ENCODE assay signal across 25 mouse cellular contexts in genomic region chr10:97641926-97642325, GRCm38 (mm10). TPM values are rescaled to one million over a fixed set of nuclear protein-coding genes. Genes with fewer than 3 reads are reported as not detected.
"Had no signal": no experiment of that assay in that cellular context is flagged by ENCODE, and none has a peak within 500 bp of the region (broad histone marks: within the 10 kb centered on the region; RNA-seq: fewer than 3 reads in every experiment).

No protein-coding gene starts in this region.

- DNase-seq: gastrocnemius, adult 2 months; gastrocnemius, postnatal 14 days; gastrocnemius, postnatal 36 days; heart, adult 11 months; heart, adult 2 months; heart, postnatal 14 days; heart, postnatal 36 days; kidney, adult 11 months; kidney, adult 2 months; kidney, adult 9 months; kidney, postnatal 14 days; kidney, postnatal 36 days; layer of hippocampus, adult 9-11 months; layer of hippocampus, postnatal 36 days; liver; liver, embryonic 13.5 days had no signal

RNA-seq across cellular contexts. Expression of gene Epyc, which starts 1.9 kb away (rescaled TPM):
- total RNA-seq: hematopoietic stem cell, adult 5-6 weeks; layer of hippocampus, adult 18-20 months; layer of hippocampus, postnatal 14 days; layer of hippocampus, postnatal 36 days had no signal

RNA-seq across cellular contexts. Expression of gene Kera, which starts 35.2 kb away (rescaled TPM):
- total RNA-seq: heart, adult 2 months; heart, postnatal 14 days; heart, postnatal 36 days; hematopoietic stem cell, adult 5-6 weeks; layer of hippocampus, adult 18-20 months; left cerebral cortex, adult 18-20 months; left cerebral cortex, adult 8-10 months; left cerebral cortex, postnatal 14 days; left cerebral cortex, postnatal 36 days had no signal

RNA-seq across cellular contexts. Expression of gene Ccer1, which starts 50.9 kb away (rescaled TPM):
- total RNA-seq: gastrocnemius, adult 2 months; gastrocnemius, postnatal 14 days; gastrocnemius, postnatal 36 days; heart, adult 2 months; heart, postnatal 14 days; heart, postnatal 36 days; hematopoietic stem cell, adult 5-6 weeks; hindbrain, postnatal 0 days; layer of hippocampus, adult 18-20 months; layer of hippocampus, adult 8-10 months; layer of hippocampus, postnatal 14 days; layer of hippocampus, postnatal 36 days; left cerebral cortex, adult 18-20 months; left cerebral cortex, adult 8-10 months; left cerebral cortex, postnatal 14 days; left cerebral cortex, postnatal 36 days had no signal
